Mouse (Mus musculus): ENCODE results near the gene Capn2.

GRCm38 (mm10) chr1:182436746-182437145 lies 80.7 kb downstream of the Capn2 start:
- TF ChIP-seq EP300 (IDR thresholded peaks at IDR 0.05) = no peak
- no peak for TF ChIP-seq CTCF (IDR thresholded peaks at IDR 0.05)
